ENCODE assay signal across 8 mouse cellular contexts in the genomic region with DNA sequence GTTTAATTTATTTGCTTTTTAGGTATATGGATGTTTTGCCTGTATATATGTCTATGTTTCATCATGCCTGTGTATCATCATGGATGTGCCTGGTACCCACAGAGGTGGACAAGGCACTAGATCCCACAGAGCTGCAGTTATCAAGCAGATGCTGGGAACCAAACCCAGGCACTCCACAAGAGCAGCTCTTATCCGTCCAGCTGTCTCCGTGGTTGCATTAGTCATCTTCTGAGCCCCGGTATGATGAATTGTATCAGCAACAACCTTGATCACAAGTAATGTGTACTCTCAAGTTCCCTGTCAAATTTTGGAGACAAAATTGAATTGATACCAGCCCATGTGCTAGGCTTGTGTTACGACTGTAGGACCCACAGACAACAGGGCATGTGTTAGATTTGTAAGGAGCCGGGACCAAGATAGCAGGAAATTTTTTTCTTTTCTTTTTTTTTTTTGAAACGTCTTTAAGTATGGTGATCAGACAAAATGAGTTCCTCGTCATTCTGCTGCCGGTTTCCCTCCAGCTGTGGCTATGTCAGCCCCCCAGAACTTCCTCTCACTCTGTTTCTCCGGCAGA. TPM values are rescaled to one million over a fixed set of nuclear protein-coding genes. Genes with fewer than 3 reads are reported as not detected.
DNase-seq lines count a peak whose midpoint lies in the region; ATAC-seq and TF ChIP-seq lines count a peak whose summit lies in the region.

No protein-coding gene starts in this region.

- no peaks in the 10 kb centered on the region for H3K27me3 ChIP-seq in kidney, embryonic 15.5 days
- H3K27me3 ChIP-seq in intestine, embryonic 15.5 days (replicated peaks), result no peaks in the 10 kb centered on the region
- H3K27me3 ChIP-seq in midbrain, postnatal 0 days (ENCODE audit: insufficient read depth, low read length), result no peaks in the 10 kb centered on the region

- no peaks in the 10 kb centered on the region; the same call in 1 of the 2 replicates for H3K9me3 ChIP-seq in kidney, embryonic 15.5 days (replicated peaks)
- H3K9me3 ChIP-seq in intestine, embryonic 15.5 days, result no peaks in the 10 kb centered on the region
- no peaks in the 10 kb centered on the region for H3K9me3 ChIP-seq in midbrain, postnatal 0 days (ENCODE audit: low read length)

- peaks cover 15% of the 10 kb centered on the region for H3K4me1 ChIP-seq in kidney, embryonic 15.5 days
- H3K4me1 ChIP-seq in intestine, embryonic 15.5 days (replicated peaks), result peaks cover 18% of the 10 kb centered on the region
- H3K4me1 ChIP-seq in midbrain, postnatal 0 days (ENCODE audit: insufficient read depth, low read length), result 0 out of 2 replicates have a peak, but pooled peaks cover 4% of the 10 kb centered on the region

- intact Hi-C loops in left cerebral cortex, postnatal 25 days (cut with DNase I), result no loop called here

- peak overlapping the region; percentile 19; the same call in 1 of the 2 replicates for H3K4me3 ChIP-seq in kidney, embryonic 15.5 days (replicated peaks)
- peak overlapping the region; percentile 26 for H3K4me3 ChIP-seq in intestine, embryonic 15.5 days (replicated peaks)
- no peak overlapping the region for H3K4me3 ChIP-seq in midbrain, postnatal 0 days (ENCODE audit: low read depth, low read length)

- no peaks in the 10 kb centered on the region for H3K36me3 ChIP-seq in kidney, embryonic 15.5 days
- no peaks in the 10 kb centered on the region for H3K36me3 ChIP-seq in intestine, embryonic 15.5 days
- H3K36me3 ChIP-seq in midbrain, postnatal 0 days (ENCODE audit: insufficient read depth, low read length), result no peaks in the 10 kb centered on the region

- no peak for ATAC-seq in kidney, embryonic 15.5 days (replicated peaks; ENCODE audit: low FRiP score)
- ATAC-seq in intestine, embryonic 15.5 days, result peak; percentile 30; the same call in 1 of the 2 replicates
- ATAC-seq in midbrain, postnatal 0 days (ENCODE audit: low FRiP score), result no peak

- 49% methylated on average over 9 of the region's 9 CpGs for WGBS in kidney, embryonic 15.5 days
- WGBS in intestine, embryonic 15.5 days, result 24% methylated on average over 9 of the region's 9 CpGs
- WGBS in midbrain, postnatal 0 days, result 61% methylated on average over 9 of the region's 9 CpGs

- peak overlapping the region; percentile 56 for H3K4me2 ChIP-seq in kidney, embryonic 15.5 days
- H3K4me2 ChIP-seq in intestine, embryonic 15.5 days (replicated peaks), result peak overlapping the region; percentile 78
- H3K4me2 ChIP-seq in midbrain, postnatal 0 days (ENCODE audit: low read depth, low read length, poor library complexity, severe bottlenecking), result peak overlapping the region; percentile 29

- peak overlapping the region; percentile 33; the same call in 1 of the 2 replicates for H3K27ac ChIP-seq in kidney, embryonic 15.5 days
- peak overlapping the region; percentile 44; the same call in 1 of the 2 replicates for H3K27ac ChIP-seq in intestine, embryonic 15.5 days
- H3K27ac ChIP-seq in midbrain, postnatal 0 days (ENCODE audit: low read depth, low read length), result no peak overlapping the region

- DNase-seq in kidney, adult 11 months, result no peak
- peak; percentile 56 for DNase-seq in c-Kit-positive CD71-negative TER-119-negative erythroid progenitor cells, embryonic 14.5 days (ENCODE audit: low read depth)
- DNase-seq in midbrain, postnatal 0 days (ENCODE audit: low spot score), result no peak
- DNase-seq in left cerebral cortex, postnatal 25 days (ENCODE audit: low spot score in 2 of 2), result no peak
- no peak for DNase-seq in yolk sac, embryonic 10.5 days (ENCODE audit: low spot score)
- DNase-seq in adrenal gland, adult 18-20 months (ENCODE audit: low spot score in 2 of 2), result no peak

- no peak for TF ChIP-seq CTCF in midbrain, postnatal 0 days (IDR thresholded peaks at IDR 0.05)

- H3K9ac ChIP-seq in kidney, embryonic 15.5 days, result no peak overlapping the region
- peak overlapping the region; percentile 26; the same call in 1 of the 2 replicates for H3K9ac ChIP-seq in intestine, embryonic 15.5 days
- H3K9ac ChIP-seq in midbrain, postnatal 0 days (replicated peaks; ENCODE audit: low read length, poor library complexity, severe bottlenecking), result no peak overlapping the region

RNA-seq across cellular contexts. Expression of gene Alox5ap, which starts 19.1 kb away (rescaled TPM):
- polyA plus RNA-seq in kidney, embryonic 15.5 days (2015; fragmentation: Nextera tagmentation; extraction: Ambion mirVana), result 12.4 and 13.3 TPM in 2 replicates
- 11.7 and 13.2 TPM in 2 replicates for polyA plus RNA-seq in intestine, embryonic 15.5 days (2015; fragmentation: Nextera tagmentation; extraction: Ambion mirVana)
- total RNA-seq in midbrain, postnatal 0 days (2014; rRNA removed), result 2.5 and 8.5 TPM in 2 replicates
- polyA plus RNA-seq in midbrain, postnatal 0 days (2015; fragmentation: Nextera tagmentation; extraction: Ambion mirVana), result 10.5 and 10.6 TPM in 2 replicates
- total RNA-seq in left cerebral cortex, postnatal 25 days (2021), result 10 to 100 TPM in 1 of 2 experiments, 1 to 10 TPM in 1; 6.5 to 13.3 TPM
- 10 to 100 TPM; 22.0 to 26.3 TPM for total RNA-seq in adrenal gland, adult 18-20 months (2021)
